Mouse (Mus musculus): ENCODE results near the gene Smyd3.

- no peak for TF ChIP-seq POLR2A (IDR thresholded peaks at IDR 0.05; ENCODE audit: insufficient read depth, low read length)
- TF ChIP-seq CTCF (IDR thresholded peaks at IDR 0.05; ENCODE audit: low read depth, low read length), result no peak
Measured at GRCm38 (mm10) chr1:179462376-179462775, 55.5 kb downstream of the Smyd3 start.
